Mouse (Mus musculus) embryonic fibroblast, embryonic 13.5 days (primary cell): Measurements from ENCODE around the gene Jpt1.
"Not testable (repeated sequence)": the region's sequence is repeated elsewhere in the genome, so short reads cannot be mapped to it uniquely, and the experiment has no call there.

Experiments
- CTCF ChIP-seq: IDR thresholded peaks from 2 replicates; pipeline ENCODE4 v1.5.1; 2011; ENCODE audit warnings: mild to moderate bottlenecking, control low read depth, low read length, moderate library complexity, borderline replicate concordance; ENCODE audit not compliant: insufficient read depth
- POLR2A ChIP-seq: IDR thresholded peaks from 2 replicates; pipeline ENCODE4 v1.6.1; 2011; ENCODE audit warnings: low read depth, mild to moderate bottlenecking, control low read depth, low read length, moderate library complexity

DNA sequence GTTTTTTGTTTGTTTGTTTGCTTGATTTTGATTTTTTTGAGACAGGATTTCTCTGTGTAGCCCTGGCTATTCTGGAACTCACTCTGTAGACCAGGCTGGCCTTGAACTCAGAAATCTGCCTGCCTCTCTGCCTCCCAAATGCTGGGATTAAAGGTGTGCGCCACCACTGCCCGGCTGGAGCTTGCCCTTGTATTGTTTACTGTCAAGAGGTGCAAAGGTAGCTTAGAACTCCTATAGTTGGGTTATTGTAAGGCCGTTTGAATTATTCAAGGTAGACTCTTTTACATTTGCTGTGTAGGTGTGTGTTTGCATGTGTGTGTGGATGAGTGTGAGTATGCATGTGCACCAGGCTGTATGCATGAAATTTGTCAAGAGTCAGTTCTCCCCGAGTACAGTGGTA is 37.6 kb downstream of the Jpt1 start:
- TF ChIP-seq CTCF, POLR2A: not testable (repeated sequence)
